Mouse (Mus musculus) midbrain, postnatal 0 days (tissue): ENCODE results near the gene Sptan1. TPM values are rescaled to one million over a fixed set of nuclear protein-coding genes. Genes with fewer than 3 reads are reported as not detected.

ENCODE experiments used
- ATAC-seq: fragments of 200-750 bp; cut with Nextera tagmentation; 2 replicates; pipeline ENCODE4 v1.8.0; 2017; ENCODE audit warnings: moderate number of reproducible peaks, mild to moderate bottlenecking, moderate TSS enrichment, moderate library complexity; ENCODE audit not compliant: low FRiP score
- DNase-seq: peaks from one replicate; pipeline ENCODE4 v3.0.0-alpha.2; 2015; ENCODE audit warnings: low spot score
- H3K27ac ChIP-seq: fragments of 300-500 bp; sonication (generic); 2 replicates; pipeline ENCODE4 v1.5.1; 2014; ENCODE audit warnings: low read depth, mild to moderate bottlenecking, low read length, mixed read lengths
- H3K27me3 ChIP-seq: fragments of 300-500 bp; sonication (generic); 2 replicates; pipeline ENCODE4 v1.6.1; 2014; ENCODE audit warnings: low read length, control low read depth, mixed read lengths; ENCODE audit not compliant: insufficient read depth
- H3K36me3 ChIP-seq: fragments of 300-500 bp; sonication (generic); 2 replicates; pipeline ENCODE4 v1.6.1; 2014; ENCODE audit warnings: low read length, control low read depth, mixed read lengths; ENCODE audit not compliant: insufficient read depth
- H3K4me1 ChIP-seq: fragments of 300-500 bp; sonication (generic); 2 replicates; pipeline ENCODE4 v1.6.1; 2014; ENCODE audit warnings: mild to moderate bottlenecking, control low read depth, antibody characterized with exemption, low read length, mixed read lengths; ENCODE audit not compliant: insufficient read depth
- H3K4me2 ChIP-seq: fragments of 300-500 bp; sonication (generic); 2 replicates; pipeline ENCODE4 v1.6.1; 2014; ENCODE audit warnings: low read depth, mild to moderate bottlenecking, low read length, mixed read lengths; ENCODE audit not compliant: poor library complexity, severe bottlenecking
- H3K4me3 ChIP-seq: fragments of 300-500 bp; sonication (generic); 2 replicates; pipeline ENCODE4 v1.5.1; 2014; ENCODE audit warnings: low read depth, mild to moderate bottlenecking, low read length, moderate library complexity
- H3K9ac ChIP-seq: fragments of 300-500 bp; sonication (generic); replicated peaks from 2 replicates; pipeline ENCODE4 v1.6.1; 2014; ENCODE audit warnings: mild to moderate bottlenecking, low read length, moderate library complexity, mixed read lengths; ENCODE audit not compliant: poor library complexity, severe bottlenecking
- H3K9me3 ChIP-seq: fragments of 300-500 bp; sonication (generic); 2 replicates; pipeline ENCODE4 v1.6.1; 2016; ENCODE audit warnings: low read length, control low read depth
- CTCF ChIP-seq: IDR thresholded peaks from 2 replicates; pipeline ENCODE4 v1.5.1; 2016; ENCODE audit warnings: antibody characterized with exemption, mild to moderate bottlenecking
- WGBS: fragments of 180-500 bp; shearing (Covaris S2); extraction: QIAGEN DNeasy Blood & Tissue Kit; methylation state at CpG from one replicate; pipeline ENCODE4 v1.1.7; 2014; 5-methylcytosine and 5-hydroxymethylcytosine counted together
- microRNA-seq: library from miRNA; unstranded; fragments of <30 nt; microRNA quantifications from one replicate; pipeline ENCODE4, GENCODE M21; 2016; ENCODE audit warnings: borderline number of aligned reads
- polyA plus RNA-seq: library from polyadenylated mRNA; unstranded; fragments of >200 nt; fragmentation: Nextera tagmentation; extraction: Ambion mirVana; gene quantifications from 2 replicates; pipeline ENCODE4 v1.2.1, GENCODE M21; 2015
- total RNA-seq: library from RNA; depleted of rRNA; stranded (reverse); fragments of >200 nt; gene quantifications from 2 replicates; pipeline ENCODE4 v1.2.3, GENCODE M21; 2014; rRNA removed

The Sptan1 gene
- total and polyA plus RNA-seq, 2 experiments from 2014 or later: 193 to 796 TPM

DNA sequence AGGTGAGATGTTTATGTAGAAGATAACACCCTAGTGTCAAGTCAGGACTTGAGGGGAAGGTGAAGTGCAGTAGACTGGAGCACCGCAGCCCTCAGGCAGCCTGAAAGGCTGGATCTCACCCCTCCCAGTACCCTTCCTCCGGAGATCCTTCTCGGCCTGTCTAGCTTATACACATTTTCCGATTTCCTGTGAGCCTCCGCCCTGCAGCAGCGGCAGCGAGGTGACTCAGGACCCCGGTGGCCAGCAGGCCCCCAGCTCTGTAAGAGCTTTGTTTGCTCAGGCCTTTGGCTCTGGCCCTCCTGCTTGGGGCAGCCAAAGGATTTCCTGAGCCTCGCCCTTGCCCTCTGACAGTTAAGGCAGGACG, 113.0 kb downstream of the Sptan1 start:
- ATAC-seq (no peak), DNase-seq (no peak)
- 23% methylated on average over 10 of the region's 10 CpGs for WGBS
- TF ChIP-seq CTCF: no peak
- H3K4me1 ChIP-seq: peaks cover 4% of the 10 kb centered on the region; the same call in 1 of the 2 replicates
- H3K4me3 ChIP-seq: peak overlapping the region; percentile 38; the same call in 1 of the 2 replicates
- no peak overlapping the region for H3K9ac ChIP-seq
- H3K36me3 ChIP-seq: peaks cover 8% of the 10 kb centered on the region; the same call in 1 of the 2 replicates
- no peaks in the 10 kb centered on the region for H3K9me3 ChIP-seq
- H3K27ac ChIP-seq: no peak overlapping the region
- H3K27me3 ChIP-seq: no peaks in the 10 kb centered on the region
- H3K4me2 ChIP-seq: peak overlapping the region; percentile 89

DNA sequence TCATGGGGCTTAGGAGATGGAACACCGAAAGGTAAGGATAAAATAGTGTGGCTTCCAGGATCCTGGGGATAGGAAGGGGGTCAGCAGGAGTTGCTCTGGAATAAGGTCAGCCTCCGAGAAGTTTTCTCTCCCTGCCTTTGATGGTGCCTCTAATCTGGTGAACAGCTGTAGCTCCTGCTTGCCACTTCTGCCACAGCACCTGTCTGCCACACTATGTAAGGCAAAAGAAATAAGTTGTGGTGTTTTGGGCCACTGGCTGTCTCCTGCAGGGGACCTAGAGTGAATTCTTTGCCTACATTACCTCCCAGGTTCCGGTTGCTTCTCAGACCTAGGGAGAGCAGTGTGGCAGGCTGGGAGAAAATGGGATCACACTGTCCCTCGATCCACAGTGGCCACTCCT, 113.4 kb downstream of the Sptan1 start:
- Histone ChIP-seq H3K4me2 (no peak overlapping the region), H3K4me1 (peaks cover 4% of the 10 kb centered on the region; the same call in 1 of the 2 replicates), H3K36me3 (peaks cover 6% of the 10 kb centered on the region; the same call in 1 of the 2 replicates), H3K4me3 (no peak overlapping the region), H3K27ac (no peak overlapping the region), H3K9me3 (no peaks in the 10 kb centered on the region), H3K9ac (no peak overlapping the region), H3K27me3 (no peaks in the 10 kb centered on the region)
- DNase-seq (no peak), ATAC-seq (no peak)
- no peak for TF ChIP-seq CTCF
- 77% methylated on average over 4 of the region's 4 CpGs for WGBS

DNA sequence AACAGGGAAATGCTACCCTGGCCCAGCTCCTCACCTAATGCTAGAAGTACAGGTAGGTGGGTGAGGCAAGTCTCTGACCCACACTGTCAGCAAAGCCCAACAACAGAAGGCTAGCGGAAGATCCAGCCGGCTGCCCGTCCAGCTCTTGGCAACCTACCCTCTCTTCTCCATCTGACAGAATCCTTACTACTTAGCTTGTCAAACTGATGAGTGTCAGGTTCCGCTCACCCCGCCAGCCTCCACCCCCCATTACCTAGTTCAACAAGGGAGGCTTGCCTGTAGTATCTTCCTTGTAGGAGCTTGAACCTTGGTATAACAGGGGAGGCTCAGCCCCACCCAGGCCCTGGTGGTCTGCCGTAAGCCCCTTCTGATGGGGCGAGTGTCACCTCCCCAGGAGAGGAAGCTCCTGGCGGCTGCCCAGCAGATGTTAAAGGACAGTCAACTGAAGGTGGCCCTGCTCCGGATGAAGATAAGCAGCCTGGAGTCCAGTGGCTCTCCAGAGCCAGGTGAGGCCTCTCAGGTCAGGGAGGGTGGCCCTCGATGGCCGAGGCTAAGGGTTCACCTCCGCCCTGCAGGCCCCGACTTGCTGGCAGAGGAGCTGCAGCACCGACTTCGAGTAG, 114.9 kb downstream of the Sptan1 start:
- no peak overlapping the region for H3K4me3 ChIP-seq
- 87% methylated on average over 15 of the region's 15 CpGs for whole genome bisulfite sequencing
- no peak for ATAC-seq
- H3K36me3 ChIP-seq: no peaks in the 10 kb centered on the region
- H3K27ac ChIP-seq: no peak overlapping the region
- no peaks in the 10 kb centered on the region for H3K27me3 ChIP-seq
- no peak overlapping the region for H3K4me2 ChIP-seq
- no peak for TF ChIP-seq CTCF
- no peaks in the 10 kb centered on the region for H3K9me3 ChIP-seq
- DNase-seq: no peak
- no peak overlapping the region for H3K9ac ChIP-seq
- H3K4me1 ChIP-seq: peaks cover 7% of the 10 kb centered on the region; the same call in 1 of the 2 replicates

Small RNAs within 50 kb of the gene (microRNA-seq; reads per million reads assigned to microRNA genes)
- 1.0 reads per million for gene Mir6997

Other genes with a start within 250 kb of the Sptan1 start
- gene Gm13420, start 213.9 kb upstream of the Sptan1 start, total RNA-seq: 0.60 and 1.7 TPM in 2 replicates
- 0.21 and 0.65 TPM in 2 replicates for gene Gm13420, start 213.9 kb upstream of the Sptan1 start, polyA plus RNA-seq
- gene Gm13547, start 206.2 kb upstream of the Sptan1 start, total RNA-seq: not detected in 2 replicates
- gene Gm13547, start 206.2 kb upstream of the Sptan1 start, polyA plus RNA-seq: not detected in 2 replicates
- 37.4 and 44.8 TPM in 2 replicates for gene Coq4, start 178.1 kb upstream of the Sptan1 start, total RNA-seq
- gene Coq4, start 178.1 kb upstream of the Sptan1 start, polyA plus RNA-seq: 32.1 and 37.5 TPM in 2 replicates
- 36.7 and 50.7 TPM in 2 replicates for gene Trub2, start 177.1 kb upstream of the Sptan1 start, total RNA-seq
- 25.7 and 32.0 TPM in 2 replicates for gene Trub2, start 177.1 kb upstream of the Sptan1 start, polyA plus RNA-seq
- gene Slc27a4, start 162.9 kb upstream of the Sptan1 start, total RNA-seq: 111 and 128 TPM in 2 replicates
- gene Slc27a4, start 162.9 kb upstream of the Sptan1 start, polyA plus RNA-seq: 48.5 and 50.2 TPM in 2 replicates
- gene Urm1, start 145.5 kb upstream of the Sptan1 start, total RNA-seq: 66.9 and 73.5 TPM in 2 replicates
- gene Urm1, start 145.5 kb upstream of the Sptan1 start, polyA plus RNA-seq: 30.7 and 32.6 TPM in 2 replicates
- gene Cercam, start 96.4 kb upstream of the Sptan1 start, total RNA-seq: 21.4 and 28.0 TPM in 2 replicates
- gene Cercam, start 96.4 kb upstream of the Sptan1 start, polyA plus RNA-seq: 22.8 and 26.0 TPM in 2 replicates
- 77.0 and 102 TPM in 2 replicates for gene Odf2, start 76.3 kb upstream of the Sptan1 start, total RNA-seq
- 72.0 and 90.9 TPM in 2 replicates for gene Odf2, start 76.3 kb upstream of the Sptan1 start, polyA plus RNA-seq
- 37.7 and 45.5 TPM in 2 replicates for gene Gle1, start 30.1 kb upstream of the Sptan1 start, total RNA-seq
- gene Gle1, start 30.1 kb upstream of the Sptan1 start, polyA plus RNA-seq: 55.0 and 56.0 TPM in 2 replicates
- 87.3 and 96.1 TPM in 2 replicates for gene Wdr34, start 83.3 kb downstream of the Sptan1 start, total RNA-seq
- gene Wdr34, start 83.3 kb downstream of the Sptan1 start, polyA plus RNA-seq: 76.2 and 82.7 TPM in 2 replicates
- 190 and 269 TPM in 2 replicates for gene Set, start 91.8 kb downstream of the Sptan1 start, total RNA-seq
- gene Set, start 91.8 kb downstream of the Sptan1 start, polyA plus RNA-seq: 302 and 345 TPM in 2 replicates
- gene Pkn3, start 112.1 kb downstream of the Sptan1 start, total RNA-seq: 1.7 and 2.4 TPM in 2 replicates
- gene Pkn3, start 112.1 kb downstream of the Sptan1 start, polyA plus RNA-seq: 0.73 and 1.2 TPM in 2 replicates
- 17.7 and 30.7 TPM in 2 replicates for gene Zdhhc12, start 128.1 kb downstream of the Sptan1 start, total RNA-seq
- gene Zdhhc12, start 128.1 kb downstream of the Sptan1 start, polyA plus RNA-seq: 23.8 and 28.9 TPM in 2 replicates
- gene Zer1, start 159.0 kb downstream of the Sptan1 start, total RNA-seq: 88.2 and 93.2 TPM in 2 replicates
- gene Zer1, start 159.0 kb downstream of the Sptan1 start, polyA plus RNA-seq: 12.3 and 14.7 TPM in 2 replicates
- 141 and 168 TPM in 2 replicates for gene Tbc1d13, start 168.2 kb downstream of the Sptan1 start, total RNA-seq
- gene Tbc1d13, start 168.2 kb downstream of the Sptan1 start, polyA plus RNA-seq: 8.1 and 10.6 TPM in 2 replicates
- gene Endog, start 205.9 kb downstream of the Sptan1 start, total RNA-seq: 43.7 and 51.3 TPM in 2 replicates
- gene Endog, start 205.9 kb downstream of the Sptan1 start, polyA plus RNA-seq: 38.9 and 42.2 TPM in 2 replicates
- gene Spout1, start 212.9 kb downstream of the Sptan1 start, total RNA-seq: 38.4 and 47.6 TPM in 2 replicates
- gene Spout1, start 212.9 kb downstream of the Sptan1 start, polyA plus RNA-seq: 55.9 and 60.8 TPM in 2 replicates
- gene Kyat1, start 240.3 kb downstream of the Sptan1 start, total RNA-seq: 21.9 and 26.4 TPM in 2 replicates
- 16.4 and 17.9 TPM in 2 replicates for gene Kyat1, start 240.3 kb downstream of the Sptan1 start, polyA plus RNA-seq